Mouse (Mus musculus) E14TG2a.4 (cell line): Measurements from ENCODE around the gene Bfsp2.

Source experiments
- CTCF ChIP-seq: conservative IDR thresholded peaks from 2 replicates; pipeline ENCODE4 v1.5.1; 2014; ENCODE audit warnings: low read length
- NANOG ChIP-seq: IDR thresholded peaks from 2 replicates; pipeline ENCODE4 v1.6.1; 2014; ENCODE audit warnings: borderline replicate concordance, low read length, mixed read lengths
- POU5F1 ChIP-seq: IDR thresholded peaks from 2 replicates; pipeline ENCODE4 v1.6.1; 2014; ENCODE audit warnings: low read length, borderline replicate concordance

DNA sequence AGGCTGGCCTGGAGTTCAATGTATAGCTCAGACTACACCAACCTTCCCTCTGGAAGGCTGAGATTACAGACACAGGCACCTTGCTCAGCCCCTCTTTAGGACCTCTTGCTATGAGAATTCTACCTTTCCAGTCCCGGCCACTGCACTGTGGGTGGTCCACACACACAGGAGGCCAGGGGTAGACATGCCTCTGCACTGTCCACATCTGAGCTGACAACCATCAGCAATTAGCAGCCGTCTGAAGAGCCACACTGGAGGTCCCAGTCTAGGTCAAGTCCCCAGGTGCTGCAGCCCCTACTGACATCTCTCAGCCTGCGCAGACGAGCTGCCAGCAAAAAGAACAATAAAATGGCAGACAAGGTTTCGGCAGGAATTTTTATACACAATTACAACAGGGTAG lies 93.6 kb downstream of the Bfsp2 start:
- no peak for TF ChIP-seq CTCF
- TF ChIP-seq NANOG: no peak
- TF ChIP-seq POU5F1: no peak
